Mouse (Mus musculus) layer of hippocampus, adult 8-10 months (tissue): Measurements from ENCODE around the gene Npas3. TPM values are rescaled to one million over a fixed set of nuclear protein-coding genes. Genes with fewer than 3 reads are reported as not detected.
A peak's percentile ranks its signal among the peaks of the same experiment; 100 is the strongest.

Source experiments
- DNase-seq, 2 experiments: peaks; one replicate each; pipeline ENCODE4 v3.0.0; 2022; ENCODE audit warnings: low spot score in 2 of 2
- total RNA-seq, 4 experiments: library from RNA; stranded (reverse); gene quantifications; 2 replicates each; pipeline ENCODE4 v1.2.4; 2022

Gene Npas3
- total RNA-seq, 4 experiments from 2014 or later, result 20.9 to 30.4 (median 26.6) TPM

DNA sequence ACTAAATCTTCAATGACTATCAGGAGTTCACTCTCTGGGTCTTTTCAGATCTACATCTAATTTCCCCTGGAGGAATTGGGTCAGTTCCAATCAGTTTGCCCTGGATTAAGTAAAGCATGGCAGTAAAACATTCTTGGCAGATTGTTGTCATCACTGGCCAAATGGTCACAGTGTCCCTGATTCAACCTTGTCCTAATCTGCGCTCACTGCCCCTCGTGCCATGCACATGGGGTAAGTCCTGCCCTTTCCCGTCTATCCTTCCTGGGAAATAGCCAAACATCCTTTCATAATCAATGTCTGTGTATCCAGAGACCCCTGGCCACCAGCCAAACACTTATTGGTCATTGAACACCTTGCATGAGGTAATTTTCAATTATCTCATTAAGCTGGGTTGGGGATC lies 432.0 kb downstream of the Npas3 start:
- DNase-seq, result no peak

DNA sequence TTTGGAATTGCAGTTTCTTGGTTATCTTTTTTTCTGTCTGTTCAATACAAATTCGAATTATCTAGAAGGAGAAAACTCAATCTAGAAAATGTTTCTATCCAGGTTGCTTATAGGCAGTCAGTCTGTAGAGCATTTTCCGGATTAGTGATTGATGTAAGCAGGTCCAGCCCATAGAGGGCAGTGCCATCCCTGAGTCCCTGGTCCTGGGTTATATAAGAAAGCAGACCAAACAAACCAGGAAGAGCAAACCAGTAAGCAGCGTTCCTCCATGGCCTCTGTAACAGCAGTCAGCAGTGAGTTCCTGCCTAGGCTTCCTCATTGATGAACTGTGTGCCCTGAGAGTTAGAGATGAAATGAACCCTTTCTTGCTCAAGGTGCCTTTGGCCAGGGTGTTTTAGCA lies 433.6 kb downstream of the Npas3 start:
- no peak for DNase-seq

DNA sequence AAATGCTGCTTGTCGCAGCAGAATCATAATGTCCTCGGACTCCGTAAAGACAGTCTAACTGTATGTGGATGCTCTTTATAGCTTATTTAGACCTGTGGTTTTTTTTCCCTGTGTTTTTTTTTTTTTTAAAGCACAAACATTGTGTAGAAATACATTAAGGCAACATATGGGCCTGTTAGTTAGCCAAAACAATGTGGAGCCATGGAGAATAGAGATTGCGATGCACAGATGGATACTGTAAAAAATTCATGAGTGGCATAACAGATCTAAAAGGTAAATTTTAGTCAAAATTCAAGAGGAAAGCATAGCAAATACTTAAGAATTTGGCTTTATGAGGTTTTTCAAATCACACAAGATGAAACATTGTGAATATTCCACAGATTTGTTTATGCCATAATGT lies 444.0 kb downstream of the Npas3 start:
- DNase-seq, result no peak

DNA sequence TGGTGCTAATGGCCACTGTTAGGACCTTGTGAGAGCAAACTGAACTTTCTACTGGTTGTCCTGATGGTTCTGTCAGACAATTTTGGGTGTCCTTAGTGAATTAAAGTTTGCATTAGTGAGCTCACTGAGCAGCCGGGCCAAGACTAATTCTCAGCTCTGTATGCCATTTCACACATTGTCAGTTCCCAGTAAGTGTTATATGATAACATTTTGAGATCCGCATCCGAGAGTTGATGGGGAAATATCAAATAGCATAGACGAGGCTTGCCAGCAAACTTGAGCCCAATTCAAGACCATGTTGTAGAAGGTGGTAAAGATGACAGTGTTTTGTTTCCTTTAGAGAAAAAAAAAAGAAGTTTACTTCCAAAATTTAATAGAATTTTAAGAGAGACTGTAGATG lies 445.9 kb downstream of the Npas3 start:
- DNase-seq, result no peak

DNA sequence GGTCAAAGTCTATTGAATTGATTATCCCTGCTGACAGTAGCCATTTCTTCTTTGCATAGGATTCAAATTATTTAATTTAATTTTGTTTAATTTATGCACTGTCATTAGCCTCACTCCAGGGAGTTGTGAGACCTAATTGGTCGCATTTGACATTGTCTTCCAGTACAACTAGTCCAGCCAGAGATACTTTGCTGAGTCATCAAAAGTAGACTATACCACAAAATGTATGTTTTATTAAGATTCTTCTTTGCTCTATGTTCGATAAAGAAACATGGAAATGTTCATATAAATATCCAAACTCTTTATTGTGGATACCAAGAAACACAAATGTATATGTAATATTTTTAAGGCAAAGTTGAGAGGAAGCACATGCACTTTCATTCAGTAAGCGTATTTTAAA lies 446.8 kb downstream of the Npas3 start:
- DNase-seq, result no peak

DNA sequence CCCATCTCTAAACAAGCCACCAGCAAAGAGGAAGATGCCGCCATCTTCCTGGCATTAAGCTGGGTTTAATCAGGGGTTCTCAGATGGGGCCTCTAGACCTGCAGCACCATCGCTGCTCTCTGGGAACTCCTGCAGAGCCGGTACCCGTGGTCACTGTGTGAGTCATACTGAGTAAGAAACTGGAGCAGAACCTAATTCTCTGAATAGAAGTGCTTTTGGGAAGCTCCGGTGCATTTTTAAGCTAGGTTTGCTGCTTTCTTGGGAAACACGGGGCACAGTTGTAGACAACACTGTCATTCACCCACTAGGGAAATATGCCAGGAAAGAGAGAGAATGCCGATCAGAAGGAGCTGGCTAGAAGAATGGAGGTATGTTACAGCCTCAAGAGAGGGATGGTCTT lies 449.2 kb downstream of the Npas3 start:
- no peak for DNase-seq

DNA sequence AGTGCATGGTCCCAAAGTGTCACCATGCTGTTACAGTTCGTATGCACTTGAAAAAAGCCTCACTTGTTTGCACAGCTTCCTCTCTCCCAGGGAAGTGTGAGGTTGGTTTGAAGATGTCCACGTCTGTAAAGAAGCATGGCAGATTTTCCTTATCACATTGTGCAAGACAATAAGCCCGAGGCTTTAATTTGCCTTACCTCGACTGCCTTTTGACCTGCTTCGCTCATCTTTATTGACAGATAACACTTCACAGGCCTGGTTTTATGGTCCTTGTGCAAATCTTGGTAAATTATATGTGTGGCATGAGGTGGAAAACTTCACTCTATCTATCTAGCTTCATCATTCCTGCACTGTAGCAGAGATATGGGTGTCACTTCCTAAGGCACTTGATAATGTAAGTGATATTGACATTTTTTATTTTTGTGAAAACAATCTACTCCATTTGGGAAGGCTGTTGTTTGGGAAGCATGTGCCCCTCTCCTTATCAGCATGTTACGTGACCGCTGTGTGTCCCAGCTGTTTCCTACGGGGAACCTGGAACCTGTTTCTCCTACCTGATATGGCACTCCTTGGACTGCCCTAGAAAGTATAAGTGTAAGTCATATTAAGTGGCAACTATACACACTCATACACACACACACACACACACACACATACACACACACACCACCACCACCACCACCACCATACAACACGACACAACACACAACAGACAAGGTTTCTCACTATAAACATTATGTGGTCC lies 450.2 kb downstream of the Npas3 start:
- no peak for DNase-seq

DNA sequence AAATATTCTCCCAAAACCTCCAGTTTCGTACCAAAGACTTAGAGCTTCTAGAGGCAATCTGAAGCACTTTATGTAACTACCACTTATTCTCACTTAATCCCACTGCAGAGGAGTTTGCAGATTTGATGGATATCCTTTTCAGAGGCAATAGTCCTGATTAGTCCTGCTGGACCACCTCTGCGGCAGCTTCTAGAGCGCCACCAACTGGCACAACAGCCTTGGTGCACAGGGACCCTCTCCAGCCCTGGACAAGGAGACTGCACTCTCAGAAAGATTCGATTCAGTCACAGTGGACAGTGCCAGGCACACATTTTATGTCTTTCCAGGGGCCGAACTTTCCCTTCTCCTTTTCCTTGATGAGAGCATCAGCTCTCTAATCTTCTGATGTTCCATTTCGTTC lies 471.4 kb downstream of the Npas3 start:
- DNase-seq, result peak; percentile 8 to 11

DNA sequence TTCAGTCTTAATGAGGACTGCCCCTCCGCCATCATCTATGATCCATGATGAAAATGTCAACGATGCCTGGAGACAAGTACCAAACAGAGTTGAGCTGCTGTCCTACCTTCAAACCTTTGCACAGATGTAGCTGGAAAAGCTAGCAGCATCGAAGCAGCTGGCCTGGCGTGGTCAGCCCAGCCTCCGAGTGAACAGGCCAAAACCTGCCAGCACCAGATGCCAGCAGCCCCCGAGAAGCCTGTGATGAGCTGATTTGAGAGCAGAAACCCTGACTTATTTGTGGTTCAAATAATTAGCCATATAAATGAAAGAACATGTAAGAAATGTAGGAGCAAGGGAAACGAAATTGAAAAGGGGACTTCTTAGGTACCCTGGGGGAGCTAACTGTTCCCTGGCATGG lies 473.7 kb downstream of the Npas3 start:
- DNase-seq, result no peak

DNA sequence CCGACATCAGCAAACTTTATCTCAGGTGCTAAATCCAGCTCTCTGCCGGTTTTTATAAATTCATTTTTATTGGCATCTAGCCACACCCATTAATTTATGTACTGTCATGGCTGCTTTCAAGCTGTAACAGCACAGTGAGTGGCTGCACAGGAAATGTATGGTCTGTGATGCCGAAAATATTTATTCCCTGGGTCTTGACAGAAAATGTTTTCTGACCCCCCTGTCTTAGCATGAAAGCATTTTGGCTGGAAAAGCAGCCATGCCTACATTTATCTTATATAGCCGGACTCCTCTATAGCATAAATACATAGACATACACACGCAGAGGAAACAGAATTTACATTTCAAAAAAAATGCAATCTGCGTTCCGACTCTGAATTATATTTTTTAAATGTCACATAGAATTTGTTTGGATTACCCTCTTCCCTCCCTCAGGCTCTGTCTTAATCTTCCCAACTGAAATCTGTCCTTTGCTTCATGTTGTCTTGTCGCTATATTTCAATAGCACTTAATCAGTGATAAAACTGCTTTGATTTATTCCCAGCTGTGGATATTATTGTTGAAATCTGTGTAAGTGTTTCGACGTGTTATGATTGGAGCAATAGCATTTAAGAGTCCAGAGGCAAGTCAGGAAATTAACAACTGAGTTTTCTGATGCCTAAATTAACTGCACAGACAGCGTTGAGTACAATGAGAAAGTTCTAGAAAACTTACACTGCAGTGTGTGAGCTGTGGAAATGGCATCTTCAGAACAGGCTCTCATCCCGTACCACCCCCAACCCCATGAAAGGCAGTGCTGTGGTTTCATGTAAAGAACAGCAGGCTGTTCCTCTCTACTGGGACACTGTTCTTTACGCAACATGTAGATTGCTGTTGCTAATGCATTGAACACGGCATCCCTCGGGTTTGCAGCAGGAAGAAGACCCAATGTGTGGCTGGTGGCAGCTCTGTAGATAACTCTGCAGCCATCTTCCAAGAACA lies 474.5 kb downstream of the Npas3 start:
- no peak for DNase-seq

DNA sequence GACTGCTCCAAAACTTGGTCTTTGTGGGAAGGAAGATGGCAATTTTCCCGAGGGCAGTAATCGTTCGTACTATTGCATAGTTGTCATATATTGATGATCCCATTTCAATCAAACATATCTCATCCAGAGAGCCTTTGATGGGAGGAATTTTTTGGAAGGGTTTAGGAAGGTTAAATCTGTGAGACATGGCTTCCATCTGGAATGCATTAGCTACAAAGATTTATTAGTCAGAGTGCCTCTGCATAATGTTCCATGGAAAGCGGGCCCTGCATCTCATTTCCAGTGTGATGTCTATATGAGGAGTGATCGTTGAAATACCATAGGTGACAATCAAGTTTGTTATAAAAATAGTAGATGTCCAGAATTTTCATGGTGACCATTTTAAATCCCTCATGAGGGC lies 480.8 kb downstream of the Npas3 start:
- no peak for DNase-seq

DNA sequence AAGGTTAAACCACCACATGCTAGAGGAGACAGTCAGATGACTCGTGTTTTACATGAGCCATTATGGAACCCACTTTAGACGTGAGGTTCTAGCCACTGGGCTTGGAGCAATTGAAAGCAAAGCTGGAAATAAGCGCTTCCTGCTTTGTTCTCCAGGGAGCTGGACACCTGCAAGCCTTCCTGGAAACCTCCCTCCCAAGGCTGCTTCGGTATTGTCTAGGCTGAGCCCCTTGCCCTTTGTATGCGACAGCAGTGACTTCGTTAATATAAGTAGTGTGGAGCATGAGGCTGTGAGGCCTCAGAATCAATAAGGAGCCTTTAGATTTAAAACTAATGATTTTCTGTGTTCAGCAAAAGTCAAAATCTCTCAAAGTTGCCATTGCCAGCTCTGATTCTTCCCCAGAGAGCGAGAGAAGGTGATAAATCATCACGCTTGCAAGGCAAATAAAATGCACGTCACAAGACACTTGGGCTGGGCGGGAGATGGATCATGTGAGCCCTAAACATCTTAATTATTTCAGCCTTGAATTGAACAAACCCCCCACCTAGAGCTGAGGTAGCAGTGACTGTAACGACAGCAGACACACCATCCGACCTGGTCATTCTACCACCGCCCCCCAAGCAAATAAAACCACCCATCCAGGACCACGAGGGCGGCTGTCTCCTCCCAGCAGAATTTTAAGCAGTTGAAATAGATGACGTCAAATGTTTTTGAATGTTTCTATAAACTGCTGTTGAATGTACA lies 490.2 kb downstream of the Npas3 start:
- DNase-seq, result no peak

DNA sequence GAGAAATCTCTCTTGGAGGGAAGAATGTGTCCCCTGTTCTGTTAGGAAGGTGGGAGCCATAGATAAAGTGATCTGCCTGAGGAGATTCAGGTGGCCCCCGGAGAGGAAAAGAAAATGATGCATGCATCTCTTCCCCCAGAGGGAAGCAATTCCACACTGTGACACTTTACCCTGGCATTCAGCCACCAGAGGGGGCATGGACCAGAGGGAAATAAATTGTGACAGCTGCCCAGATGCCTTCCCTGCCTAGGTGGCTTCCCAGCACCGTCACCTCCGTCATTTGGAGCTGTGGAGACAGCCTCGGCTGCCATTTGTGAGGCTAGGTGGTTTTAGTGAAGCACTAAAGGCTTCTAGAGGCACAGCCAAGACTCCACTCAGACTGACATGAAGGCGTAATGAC lies 498.2 kb downstream of the Npas3 start:
- DNase-seq, result no peak

DNA sequence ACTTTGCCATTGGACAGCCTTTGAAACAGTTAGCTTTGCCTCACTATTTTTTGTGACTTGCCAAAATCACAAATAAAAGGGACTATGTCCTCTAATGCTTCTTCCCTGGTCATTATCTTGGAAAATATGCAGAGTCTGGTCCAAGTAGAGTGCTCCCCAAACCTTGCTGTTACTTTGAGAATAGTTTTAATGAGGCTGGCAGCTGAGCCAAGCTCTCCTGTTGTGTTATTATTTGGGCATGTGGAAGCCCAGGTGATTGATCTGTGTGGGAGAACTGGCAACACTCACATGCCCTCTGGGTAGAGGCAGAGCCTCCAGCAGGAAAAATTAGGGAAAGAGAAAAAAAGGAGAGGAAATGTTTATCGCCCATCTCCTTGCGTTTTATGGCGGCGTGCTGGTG lies 500.9 kb downstream of the Npas3 start:
- DNase-seq, result peak; percentile 51 to 77

DNA sequence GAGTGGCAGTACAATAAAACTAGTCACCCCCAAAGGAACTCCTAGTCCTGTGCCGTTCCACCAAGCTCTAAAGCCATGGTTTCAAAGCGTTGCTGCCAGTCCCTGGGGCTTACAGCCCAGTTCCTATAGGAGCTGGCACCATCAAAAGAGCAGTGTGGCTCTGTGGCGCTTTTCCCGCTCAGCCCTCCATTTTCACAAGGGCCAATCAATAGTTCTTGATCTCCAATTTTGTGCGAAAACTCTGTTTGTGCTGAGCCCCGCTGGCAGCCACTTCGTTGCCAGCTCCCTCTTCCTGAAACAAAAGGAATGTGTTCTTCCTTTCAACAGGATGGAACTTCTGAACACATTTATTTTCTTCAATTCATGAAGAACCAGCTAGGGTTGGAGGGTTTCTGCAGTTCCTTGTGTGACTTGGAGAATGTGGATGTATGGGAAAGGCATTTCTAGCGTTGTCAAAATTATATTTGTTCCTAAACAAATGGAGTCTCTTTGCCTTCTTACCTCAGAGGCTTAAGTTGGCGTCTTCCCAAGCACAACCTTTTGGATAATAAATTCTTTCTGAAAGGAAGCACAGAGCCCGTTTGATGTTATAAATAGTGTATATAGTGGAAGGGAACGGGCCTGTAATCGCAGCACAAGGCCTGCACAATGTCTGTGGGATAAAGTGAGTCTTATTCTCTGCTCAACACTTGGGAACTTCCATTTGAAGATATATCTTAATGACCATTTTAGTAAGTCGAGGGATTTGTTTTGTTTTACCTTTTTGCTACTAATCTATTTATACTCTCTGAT lies 504.0 kb downstream of the Npas3 start:
- no peak for DNase-seq

DNA sequence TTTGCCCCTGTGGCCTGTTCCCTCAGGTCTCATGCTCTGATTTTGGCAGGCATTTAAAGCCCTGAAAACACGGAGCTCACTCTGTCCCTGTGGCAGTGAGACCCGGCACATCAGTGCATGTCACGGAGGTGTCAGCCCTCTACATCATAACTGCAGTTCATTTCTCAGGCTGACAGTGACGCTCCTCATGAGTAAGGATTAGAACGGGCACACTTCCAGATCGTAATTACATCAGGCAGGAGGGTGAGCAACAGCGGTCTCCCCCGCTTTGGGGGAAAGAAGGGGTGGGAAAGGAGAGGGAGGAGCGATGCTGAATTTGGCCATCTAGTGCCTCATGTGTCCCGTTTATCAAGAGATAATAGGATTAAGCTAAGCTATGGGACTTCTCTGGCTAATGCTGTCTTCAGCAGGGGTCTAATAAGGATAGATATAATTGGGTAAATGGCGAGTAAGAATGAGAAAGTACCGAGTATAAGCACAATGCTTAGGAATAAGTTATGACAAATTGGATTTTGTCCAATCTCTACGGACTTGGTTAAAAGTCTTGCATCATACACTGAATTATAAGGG lies 505.0 kb downstream of the Npas3 start:
- no peak for DNase-seq

DNA sequence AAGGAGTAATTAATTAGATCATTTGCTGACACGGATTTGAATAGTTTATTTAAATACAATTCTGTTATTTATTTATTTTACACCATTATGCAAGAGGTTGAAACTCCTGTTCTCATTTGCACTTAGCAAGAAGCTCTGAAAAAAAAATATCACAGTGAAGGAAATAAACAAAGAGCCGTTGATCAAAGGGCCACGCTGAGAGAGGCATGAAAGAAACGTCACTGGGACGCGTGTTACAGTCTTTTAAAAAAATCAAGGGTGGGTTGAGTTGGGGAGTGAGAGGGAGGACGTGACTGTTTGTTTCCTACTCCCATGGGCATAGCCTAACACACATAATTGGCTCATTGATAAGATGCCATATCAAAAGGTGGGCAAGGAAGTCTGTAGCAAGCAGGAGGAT lies 505.8 kb downstream of the Npas3 start:
- DNase-seq, result no peak

DNA sequence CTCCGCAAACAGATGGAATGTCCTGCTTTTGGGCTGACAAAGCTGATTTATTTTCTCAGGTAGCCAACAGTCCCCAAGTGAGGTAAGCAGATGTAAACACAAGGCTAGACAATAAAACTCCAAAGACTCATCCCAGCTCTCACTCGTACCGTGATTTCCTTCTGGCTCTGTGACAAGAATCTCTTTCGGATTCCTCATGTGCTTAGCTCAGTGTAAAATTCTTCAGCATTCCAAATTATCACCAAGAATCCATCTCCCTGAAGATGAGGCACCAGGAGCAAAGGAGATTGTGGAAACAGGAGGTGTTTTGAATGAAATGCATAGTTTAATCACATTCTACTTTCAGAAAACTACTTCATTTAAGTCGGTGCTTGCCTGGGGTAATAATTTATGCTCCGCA lies 509.2 kb downstream of the Npas3 start:
- DNase-seq, result no peak

DNA sequence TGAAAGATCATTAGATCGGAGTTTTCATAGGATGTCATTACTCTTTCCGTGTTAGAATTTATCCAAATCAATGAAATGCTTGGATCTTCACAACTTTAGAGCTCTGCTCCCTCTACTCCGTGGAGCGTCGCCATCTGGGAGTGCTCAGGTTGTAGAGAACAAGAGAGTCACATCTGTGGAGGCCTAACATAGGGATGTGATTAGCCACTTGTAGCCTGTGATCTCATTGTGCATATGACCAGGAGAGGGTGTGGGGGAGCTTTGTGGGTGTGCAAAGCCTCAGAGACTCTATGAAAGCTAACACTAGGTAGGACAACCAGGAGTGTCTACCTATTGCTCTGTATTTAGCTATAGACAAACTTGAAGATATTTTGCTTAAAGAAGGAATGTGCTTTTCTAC lies 509.9 kb downstream of the Npas3 start:
- no peak for DNase-seq

DNA sequence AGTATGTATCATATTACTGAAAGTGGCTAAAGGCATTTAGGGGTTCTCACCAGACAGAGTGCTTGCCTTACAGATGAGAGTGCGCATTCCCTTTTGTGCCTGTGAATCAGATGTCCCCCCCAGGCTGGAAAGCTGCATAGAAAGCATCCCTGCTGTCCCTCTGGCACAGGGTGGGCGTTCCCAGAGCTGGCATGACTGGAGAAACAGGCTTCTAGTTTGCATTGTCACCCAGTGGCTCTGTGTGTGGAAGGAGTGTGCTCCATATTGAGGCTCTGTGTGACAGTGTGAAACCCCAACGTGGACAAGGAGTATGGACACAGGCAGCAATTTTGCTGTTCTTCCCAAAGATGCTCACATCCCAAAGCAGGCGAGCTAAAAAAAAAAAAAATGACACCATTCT lies 515.7 kb downstream of the Npas3 start:
- DNase-seq, result no peak

DNA sequence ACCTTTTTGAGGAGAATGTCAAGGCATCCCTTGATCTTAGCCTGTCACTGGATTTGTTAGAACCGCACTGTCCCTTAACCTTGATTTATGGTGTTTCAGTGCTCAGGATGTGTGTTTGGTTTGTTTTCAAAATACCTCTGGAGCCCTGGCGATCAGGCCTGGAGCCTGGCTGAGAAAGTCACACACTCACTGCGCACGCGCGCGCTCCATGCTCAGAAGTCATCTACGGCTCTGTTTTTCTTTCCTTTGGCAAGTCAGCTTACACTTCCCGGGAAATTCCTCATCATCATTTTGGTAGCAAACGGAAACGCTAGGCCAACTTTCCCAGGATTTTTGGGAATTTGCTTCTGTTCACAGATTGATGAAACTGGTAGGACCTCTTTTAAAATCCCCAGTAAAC lies 519.9 kb downstream of the Npas3 start:
- DNase-seq, result no peak
